In genomic region chr16:3828021-3828420, GRCm38 (mm10) we compare ENCODE assay signal across 24 mouse cellular contexts. TPM values are rescaled to one million over a fixed set of nuclear protein-coding genes. Genes with fewer than 3 reads are reported as not detected.
DNase-seq lines count a peak whose midpoint lies in the region; ATAC-seq and TF ChIP-seq lines count a peak whose summit lies in the region.
"Had no signal": no experiment of that assay in that cellular context is flagged by ENCODE, and none has a peak within 500 bp of the region (broad histone marks: within the 10 kb centered on the region; RNA-seq: fewer than 3 reads in every experiment).

No protein-coding gene starts in this region.

- H3K27me3 ChIP-seq in heart, embryonic 12.5 days (replicated peaks), result no peaks in the 10 kb centered on the region
- H3K27me3 ChIP-seq in liver, postnatal 0 days (ENCODE audit: insufficient read depth, low read length), result no peaks in the 10 kb centered on the region
- no peaks in the 10 kb centered on the region for H3K27me3 ChIP-seq in liver, embryonic 12.5 days (replicated peaks)
- no peaks in the 10 kb centered on the region for H3K27me3 ChIP-seq in Patski
- H3K27me3 ChIP-seq: CH12.LX; embryonic facial prominence, embryonic 12.5 days; forebrain, embryonic 13.5 days; forebrain, embryonic 15.5 days had no signal

- H3K27ac ChIP-seq in heart, embryonic 12.5 days (ENCODE audit: poor library complexity, severe bottlenecking), result no peak overlapping the region
- no peak overlapping the region for H3K27ac ChIP-seq in liver, postnatal 0 days (ENCODE audit: low read depth)
- no peak overlapping the region for H3K27ac ChIP-seq in liver, embryonic 12.5 days
- H3K27ac ChIP-seq: embryonic facial prominence, embryonic 10.5 days; embryonic facial prominence, embryonic 12.5 days; forebrain, embryonic 13.5 days; forebrain, embryonic 15.5 days had no signal

- TF ChIP-seq EP300 in liver, postnatal 0 days (IDR thresholded peaks at IDR 0.05; ENCODE audit: low read depth), result no peak

- no peaks in the 10 kb centered on the region for H3K36me3 ChIP-seq in heart, embryonic 12.5 days
- no peaks in the 10 kb centered on the region for H3K36me3 ChIP-seq in liver, postnatal 0 days (replicated peaks; ENCODE audit: insufficient read depth, low read length)
- H3K36me3 ChIP-seq in liver, embryonic 12.5 days, result no peaks in the 10 kb centered on the region
- H3K36me3 ChIP-seq: embryonic facial prominence, embryonic 10.5 days; embryonic facial prominence, embryonic 12.5 days; forebrain, embryonic 15.5 days; G1E had no signal

- no peak overlapping the region for H3K9ac ChIP-seq in heart, embryonic 12.5 days
- H3K9ac ChIP-seq in liver, postnatal 0 days (replicated peaks), result no peak overlapping the region
- H3K9ac ChIP-seq in liver, embryonic 12.5 days, result no peak overlapping the region
- H3K9ac ChIP-seq: embryonic facial prominence, embryonic 12.5 days; forebrain, embryonic 13.5 days; forebrain, embryonic 15.5 days; forebrain, postnatal 0 days had no signal

- H3K9me3 ChIP-seq in heart, embryonic 12.5 days (replicated peaks), result 0 out of 2 replicates have a peak, but pooled peaks cover 3% of the 10 kb centered on the region
- H3K9me3 ChIP-seq in liver, postnatal 0 days (ENCODE audit: low read length), result no peaks in the 10 kb centered on the region
- no peaks in the 10 kb centered on the region for H3K9me3 ChIP-seq in liver, embryonic 12.5 days (replicated peaks)
- H3K9me3 ChIP-seq: embryonic facial prominence, embryonic 10.5 days; embryonic facial prominence, embryonic 12.5 days; forebrain, embryonic 13.5 days; forebrain, embryonic 15.5 days; G1E had no signal

- POLR2A ChIA-PET in Patski (lab: Charles Lee), result no interaction called here

- no peaks in the 10 kb centered on the region for H3K4me1 ChIP-seq in heart, embryonic 12.5 days (replicated peaks)
- no peaks in the 10 kb centered on the region for H3K4me1 ChIP-seq in liver, postnatal 0 days (ENCODE audit: insufficient read depth)
- H3K4me1 ChIP-seq in liver, embryonic 12.5 days, result no peaks in the 10 kb centered on the region
- H3K4me1 ChIP-seq: embryonic facial prominence, embryonic 10.5 days; embryonic facial prominence, embryonic 12.5 days; forebrain, embryonic 13.5 days; forebrain, embryonic 15.5 days had no signal

- in situ Hi-C loops in Patski (cut with MboI; ENCODE audit: low pct_unique_long_range_greater_than_20kb), result no loop called here

- no peak for ATAC-seq in heart, embryonic 12.5 days (ENCODE audit: insufficient number of reproducible peaks, low FRiP score)
- peak; percentile 59; the same call in 1 of the 2 replicates for ATAC-seq in liver, postnatal 0 days
- ATAC-seq in liver, embryonic 12.5 days, result no peak
- ATAC-seq in Patski, result peak; percentile 62
- ATAC-seq: CD4-positive, CD25-positive, alpha-beta regulatory T cell, adult 4 months; forebrain, embryonic 13.5 days; forebrain, embryonic 15.5 days; forebrain, postnatal 0 days had no signal

- CTCF ChIA-PET in Patski (lab: Charles Lee), result no interaction called here

- 54% methylated on average over 3 of the region's 3 CpGs for WGBS in heart, embryonic 12.5 days
- 48% methylated on average over 3 of the region's 3 CpGs for WGBS in liver, postnatal 0 days (ENCODE audit: insufficient replicate concordance)
- WGBS in liver, embryonic 12.5 days (ENCODE audit: insufficient replicate concordance), result 53% methylated on average over 3 of the region's 3 CpGs

- H3K4me2 ChIP-seq in heart, embryonic 12.5 days, result no peak overlapping the region
- H3K4me2 ChIP-seq in liver, postnatal 0 days (ENCODE audit: low read depth, low read length), result no peak overlapping the region
- no peak overlapping the region for H3K4me2 ChIP-seq in liver, embryonic 12.5 days
- H3K4me2 ChIP-seq: embryonic facial prominence, embryonic 12.5 days; forebrain, embryonic 13.5 days; forebrain, embryonic 15.5 days had no signal

- peak; percentile 19 for DNase-seq in heart, adult 11 months
- no peak for DNase-seq in liver, postnatal 0 days
- no peak for DNase-seq in Patski (ENCODE audit: low read depth, low spot score)
- DNase-seq in testis, postnatal 14 days (ENCODE audit: low spot score), result no peak
- DNase-seq: adrenal gland, adult 2 months; adrenal gland, postnatal 10 days; adrenal gland, postnatal 25 days; cerebellum, adult 11 months; cerebellum, adult 18-20 months; cerebellum, adult 9-10 months; cerebellum, postnatal 10 days; cerebellum, postnatal 25 days; forebrain, postnatal 0 days had no signal

- TF ChIP-seq CTCF in liver, postnatal 0 days (IDR thresholded peaks at IDR 0.05; ENCODE audit: low read depth), result no peak
- TF ChIP-seq CTCF in Patski (IDR thresholded peaks at IDR 0.05), result no peak

- H3K4me3 ChIP-seq in heart, embryonic 12.5 days, result no peak overlapping the region
- no peak overlapping the region for H3K4me3 ChIP-seq in liver, postnatal 0 days (ENCODE audit: low read depth, low read length)
- no peak overlapping the region for H3K4me3 ChIP-seq in liver, embryonic 12.5 days
- H3K4me3 ChIP-seq: embryonic facial prominence, embryonic 10.5 days; embryonic facial prominence, embryonic 12.5 days; forebrain, embryonic 13.5 days; forebrain, embryonic 15.5 days had no signal

RNA-seq across cellular contexts. Expression of gene Olfr15, which starts 2.7 kb away (rescaled TPM):
- polyA plus RNA-seq in heart, embryonic 12.5 days (2016; fragmentation: Nextera tagmentation; extraction: Ambion mirVana), result not detected in 2 replicates
- polyA plus RNA-seq in liver, postnatal 0 days (2015; fragmentation: Nextera tagmentation; extraction: Ambion mirVana), result not detected in 2 replicates
- polyA plus RNA-seq in liver, embryonic 12.5 days (2016; fragmentation: Nextera tagmentation; extraction: Ambion mirVana), result not detected in 2 replicates
- polyA plus RNA-seq in Patski (2021), result 0.04 TPM
- polyA plus RNA-seq: adrenal gland, adult 2 months; brain, embryonic 14.5 days; cortical plate, adult 2 months; forebrain, embryonic 13.5 days; forebrain, embryonic 15.5 days; forebrain, postnatal 0 days; G1E had no signal

RNA-seq across cellular contexts. Expression of gene Zfp174, which starts 19.0 kb away (rescaled TPM):
- polyA plus RNA-seq in heart, embryonic 12.5 days (2016; fragmentation: Nextera tagmentation; extraction: Ambion mirVana), result 1.3 and 1.4 TPM in 2 replicates
- polyA plus RNA-seq in liver, postnatal 0 days (2015; fragmentation: Nextera tagmentation; extraction: Ambion mirVana), result 0.57 and 0.70 TPM in 2 replicates
- 0.38 and 0.41 TPM in 2 replicates for polyA plus RNA-seq in liver, embryonic 12.5 days (2016; fragmentation: Nextera tagmentation; extraction: Ambion mirVana)
- polyA plus RNA-seq in Patski (2021), result 3.2 TPM

RNA-seq across cellular contexts. Expression of gene Naa60, which starts 44.2 kb away (rescaled TPM):
- polyA plus RNA-seq in heart, embryonic 12.5 days (2016; fragmentation: Nextera tagmentation; extraction: Ambion mirVana), result 36.1 and 41.1 TPM in 2 replicates
- 33.2 and 33.9 TPM in 2 replicates for polyA plus RNA-seq in liver, postnatal 0 days (2015; fragmentation: Nextera tagmentation; extraction: Ambion mirVana)
- polyA plus RNA-seq in liver, embryonic 12.5 days (2016; fragmentation: Nextera tagmentation; extraction: Ambion mirVana), result 28.1 and 30.3 TPM in 2 replicates
- 53.5 TPM for polyA plus RNA-seq in Patski (2021)

RNA-seq across cellular contexts. Expression of gene Zfp597, which starts 56.3 kb away (rescaled TPM):
- 6.5 and 7.8 TPM in 2 replicates for polyA plus RNA-seq in heart, embryonic 12.5 days (2016; fragmentation: Nextera tagmentation; extraction: Ambion mirVana)
- 1.8 and 2.7 TPM in 2 replicates for polyA plus RNA-seq in liver, postnatal 0 days (2015; fragmentation: Nextera tagmentation; extraction: Ambion mirVana)
- 3.0 and 3.2 TPM in 2 replicates for polyA plus RNA-seq in liver, embryonic 12.5 days (2016; fragmentation: Nextera tagmentation; extraction: Ambion mirVana)
- polyA plus RNA-seq in Patski (2021), result 6.6 TPM

RNA-seq across cellular contexts. Expression of gene Gm20695, which starts 56.4 kb away (rescaled TPM):
- polyA plus RNA-seq in heart, embryonic 12.5 days (2016; fragmentation: Nextera tagmentation; extraction: Ambion mirVana), result 1.5 TPM in 1 of 2 replicates, not detected in the other
- polyA plus RNA-seq in liver, postnatal 0 days (2015; fragmentation: Nextera tagmentation; extraction: Ambion mirVana), result 3.4 and 3.9 TPM in 2 replicates
- 0.81 and 1.2 TPM in 2 replicates for polyA plus RNA-seq in liver, embryonic 12.5 days (2016; fragmentation: Nextera tagmentation; extraction: Ambion mirVana)
- 0.59 TPM for polyA plus RNA-seq in Patski (2021)
- polyA plus RNA-seq: adrenal gland, adult 2 months; G1E had no signal

Comparison
In these comparisons a context has a peak if more than half of its experiments do, and no peak if none do; other contexts are left out.
1. ATAC-seq: peak in liver, postnatal 0 days (single experiment) and Patski (single experiment); none in heart, embryonic 12.5 days (single experiment) and liver, embryonic 12.5 days (single experiment).